Mouse (Mus musculus) Patski (cell line): ENCODE measurements around the gene Qrfp. TPM values are rescaled to one million over a fixed set of nuclear protein-coding genes. Genes with fewer than 3 reads are reported as not detected.

ENCODE experiments used
- ATAC-seq: fragments of 100-300 bp; one replicate; pipeline ENCODE4 v1.8.0; 2021
- CTCF ChIA-PET: fragments of 350-600 bp; sonication (Branson Sonifier 250); formaldehyde crosslinking; loops from one replicate; lab custom pipeline; 2022; ENCODE audit warnings: inconsistent platforms; lab: Charles Lee
- POLR2A ChIA-PET: fragments of 350-600 bp; sonication (Branson Sonifier 250); formaldehyde crosslinking; loops from one replicate; lab custom pipeline; 2022; ENCODE audit warnings: antibody characterized with exemption, inconsistent platforms; lab: Charles Lee
- DNase-seq: peaks from one replicate; pipeline ENCODE4 v3.0.0-alpha.2; 2011; ENCODE audit warnings: low read depth, low spot score
- H3K27me3 ChIP-seq: fragments of 371-371 bp; one replicate; pipeline ENCODE4 v1.5.1; 2021
- CTCF ChIP-seq: fragments of 100-300 bp; IDR thresholded peaks from one replicate; pipeline ENCODE4 v1.5.1; 2021
- in situ Hi-C: fragments of 300-500 bp; cut with MboI; formaldehyde crosslinking; loops from 3 replicates; pipeline ENCODE4 v1.11.1; 2018; ENCODE audit warnings: low pct_unique_long_range_greater_than_20kb, mixed read lengths
- polyA plus RNA-seq: library from polyadenylated mRNA; unstranded; gene quantifications from one replicate; pipeline ENCODE4 v1.2.3, GENCODE M21; 2021

Gene Qrfp
- polyA plus RNA-seq, 1 experiment from 2014 or later = not detected

DNA sequence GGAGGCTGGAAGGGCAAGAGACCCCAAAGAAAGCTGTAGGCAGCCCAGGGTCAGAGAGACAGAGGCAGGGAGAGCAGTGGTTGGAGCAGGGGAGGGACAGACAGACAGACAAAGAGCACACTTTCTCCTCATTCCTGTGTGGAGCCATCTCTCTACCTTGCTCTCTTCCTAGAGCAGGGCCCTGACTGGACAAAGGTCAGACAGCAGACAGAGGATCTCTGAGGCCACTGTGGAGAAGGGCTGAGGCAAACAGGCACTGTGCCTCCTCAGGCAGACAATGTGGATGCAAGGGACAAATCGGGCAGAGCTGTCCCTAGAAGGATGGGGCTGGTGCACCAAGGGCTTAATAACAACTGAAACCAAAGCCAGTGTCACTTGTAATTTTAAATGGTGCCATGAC lies 28.5 kb upstream of the Qrfp start:
- no peak for ATAC-seq
- in situ Hi-C loops = no loop called here
- no peak for DNase-seq
- ChIA-PET CTCF (no interaction called here), POLR2A (interaction anchor here (1.3 kb wide), 1 partner anchor 23 kb away, joined by 3 read pairs; no protein-coding TSS in a partner anchor)
- no peak for TF ChIP-seq CTCF
- H3K27me3 ChIP-seq = peaks cover 52% of the 10 kb centered on the region

DNA sequence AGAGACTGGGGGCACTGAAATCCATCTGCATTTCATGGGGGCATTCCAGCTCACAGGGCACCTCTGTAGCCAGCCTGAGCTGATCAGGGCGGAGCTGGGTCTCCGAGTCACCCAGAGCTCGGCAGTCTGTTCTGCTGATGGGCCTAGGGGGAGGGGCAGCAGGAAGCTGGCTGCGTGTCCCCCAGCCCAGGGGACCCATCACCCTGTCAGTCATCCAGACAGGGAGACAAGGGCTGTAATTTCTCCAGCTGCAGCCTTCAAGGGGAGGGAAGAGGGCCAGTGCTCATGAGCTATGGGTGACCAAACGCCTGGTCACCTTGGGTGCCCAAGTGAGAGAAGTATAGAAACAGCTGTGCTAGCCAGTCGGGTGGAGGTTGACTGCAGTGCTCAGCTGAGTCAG lies 26.6 kb upstream of the Qrfp start:
- TF ChIP-seq CTCF = no peak
- peaks cover 41% of the 10 kb centered on the region for H3K27me3 ChIP-seq
- CTCF ChIA-PET = no interaction called here
- POLR2A ChIA-PET = no interaction called here
- ATAC-seq = no peak
- in situ Hi-C loops = no loop called here
- DNase-seq = no peak

DNA sequence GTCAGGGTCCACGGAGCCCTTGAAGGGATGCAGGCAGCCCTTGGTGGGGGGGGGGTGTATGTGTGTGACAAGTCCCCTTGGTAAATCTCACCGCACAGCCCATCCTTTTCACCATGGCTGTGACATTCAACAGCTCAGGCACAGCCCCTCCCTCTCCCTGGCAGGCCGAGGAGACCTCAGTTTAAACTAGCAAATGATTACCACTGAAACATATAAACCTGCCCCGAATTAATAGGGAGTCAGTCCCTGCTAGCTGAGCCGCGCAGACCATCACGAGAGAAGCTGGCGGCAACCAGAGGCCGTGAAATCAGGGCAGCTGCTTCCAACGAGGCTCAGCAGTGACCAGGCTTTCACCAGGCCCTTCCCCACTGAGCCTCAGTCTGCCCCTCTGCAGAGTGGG lies 25.7 kb upstream of the Qrfp start:
- DNase-seq = no peak
- ChIA-PET POLR2A (no interaction called here), CTCF (no interaction called here)
- peak; percentile 45 for ATAC-seq
- no peak for TF ChIP-seq CTCF
- in situ Hi-C loops = no loop called here
- peaks cover 36% of the 10 kb centered on the region for H3K27me3 ChIP-seq

DNA sequence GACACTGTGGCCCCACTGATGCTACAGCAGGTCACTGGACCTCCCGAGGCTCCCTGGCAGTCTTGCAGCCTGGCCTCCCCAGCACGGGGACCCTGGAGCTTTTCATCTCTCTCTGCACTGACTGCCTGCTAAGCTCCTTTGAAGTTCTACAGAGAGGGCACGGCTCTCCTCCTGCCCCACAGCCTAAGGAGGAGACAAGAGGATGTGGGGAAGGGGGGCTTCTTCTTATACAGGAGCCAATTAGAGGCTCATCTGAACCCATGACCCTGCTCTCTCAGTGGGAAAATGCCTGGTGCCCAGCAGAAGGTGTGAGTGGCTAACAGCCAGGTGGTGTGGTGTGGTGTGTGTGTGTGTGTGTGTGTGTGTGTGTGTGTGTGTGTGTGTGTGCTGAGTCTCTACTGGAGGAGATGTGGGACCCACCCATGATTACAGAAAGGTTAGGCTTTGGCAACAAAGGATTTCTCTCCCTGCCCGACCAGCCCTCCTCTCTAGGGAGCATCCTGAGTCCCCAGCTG lies 18.0 kb upstream of the Qrfp start:
- in situ Hi-C loops = no loop called here
- peaks cover 9% of the 10 kb centered on the region for H3K27me3 ChIP-seq
- DNase-seq (no peak), ATAC-seq (no peak)
- TF ChIP-seq CTCF = no peak
- POLR2A ChIA-PET = no interaction called here
- CTCF ChIA-PET = interaction anchor here (0.8 to 1.9 kb wide), 2 partner anchors 12 to 53 kb away, joined by 3 to 4 read pairs; no protein-coding TSS in a partner anchor

DNA sequence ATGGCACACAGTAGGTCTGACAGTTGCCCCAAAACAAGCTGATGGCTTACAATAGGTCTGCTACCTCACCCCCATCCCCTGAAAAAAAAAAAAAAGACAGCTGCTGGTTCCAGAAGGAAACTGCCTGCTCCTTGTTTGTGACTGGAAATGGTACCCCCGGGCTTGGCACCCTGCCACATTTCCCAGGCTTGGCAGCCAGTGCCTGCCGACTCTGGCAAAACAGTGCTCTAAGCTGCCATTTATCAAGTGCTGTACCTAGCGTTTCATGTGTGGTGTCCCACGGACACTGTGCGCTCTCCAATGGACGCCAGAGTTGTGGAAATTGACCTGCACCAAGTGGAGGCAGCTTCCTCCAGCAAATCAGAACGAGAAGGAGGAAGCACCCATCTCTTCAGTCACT lies 17.5 kb upstream of the Qrfp start:
- POLR2A ChIA-PET = no interaction called here
- no peak for ATAC-seq
- H3K27me3 ChIP-seq = peaks cover 14% of the 10 kb centered on the region
- no peak for TF ChIP-seq CTCF
- CTCF ChIA-PET = interaction anchor here (0.8 to 1.9 kb wide), 2 partner anchors 12 to 53 kb away, joined by 3 to 4 read pairs; no protein-coding TSS in a partner anchor
- DNase-seq = no peak
- in situ Hi-C loops = no loop called here

DNA sequence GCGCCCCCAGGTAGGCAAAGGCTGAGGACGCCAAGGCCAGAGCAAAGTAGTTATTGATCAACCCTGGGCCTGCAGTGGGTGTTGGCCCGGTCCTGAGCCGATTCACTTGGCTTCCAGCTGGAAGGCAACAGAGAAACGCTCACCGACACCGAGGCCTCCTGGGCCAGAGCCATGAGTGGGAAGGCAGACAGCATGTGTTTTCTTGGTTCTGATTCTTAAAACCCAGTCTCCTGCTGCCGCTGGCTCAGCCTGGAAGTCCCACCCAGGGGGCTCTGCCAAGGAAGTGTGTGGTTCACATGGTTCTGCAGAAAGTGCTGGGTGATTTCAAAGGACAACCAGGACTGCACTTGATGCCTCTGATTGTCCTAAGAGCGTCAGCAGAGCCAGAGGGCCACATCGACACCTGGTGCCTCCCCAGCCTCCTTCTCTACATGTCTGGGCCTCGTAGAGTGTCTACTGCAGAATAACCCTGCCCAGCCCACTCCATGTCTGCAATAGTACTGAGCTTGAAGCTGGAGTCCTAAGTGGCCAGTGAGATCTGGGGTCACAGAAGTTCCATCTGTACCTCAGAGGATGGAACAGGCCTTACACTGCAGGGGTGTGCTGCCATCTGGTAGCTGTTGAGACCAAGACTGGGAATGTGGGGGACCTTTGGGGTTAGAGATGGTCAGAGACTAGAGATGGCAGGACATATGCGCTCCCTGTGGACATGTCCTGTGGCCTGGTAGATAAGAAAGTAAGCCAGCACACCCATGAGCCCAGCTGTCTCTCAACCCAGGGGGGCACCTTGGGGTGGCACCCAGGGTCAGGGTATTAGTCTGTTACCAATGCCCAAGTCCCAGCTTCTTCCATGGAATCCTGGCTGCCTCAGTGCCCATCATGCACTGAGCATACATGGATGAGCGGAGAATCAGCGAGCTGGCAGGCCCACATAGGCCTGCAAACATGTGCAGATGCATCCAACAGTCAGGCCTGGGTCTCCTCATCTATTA lies 16.0 kb upstream of the Qrfp start:
- TF ChIP-seq CTCF = no peak
- ATAC-seq (no peak), DNase-seq (no peak)
- CTCF ChIA-PET = interaction anchor here (1.5 to 1.9 kb wide), 2 partner anchors 10 to 86 kb away, joined by 3 to 4 read pairs; no protein-coding TSS in a partner anchor
- in situ Hi-C loops = no loop called here
- peaks cover 17% of the 10 kb centered on the region for H3K27me3 ChIP-seq
- POLR2A ChIA-PET = no interaction called here

DNA sequence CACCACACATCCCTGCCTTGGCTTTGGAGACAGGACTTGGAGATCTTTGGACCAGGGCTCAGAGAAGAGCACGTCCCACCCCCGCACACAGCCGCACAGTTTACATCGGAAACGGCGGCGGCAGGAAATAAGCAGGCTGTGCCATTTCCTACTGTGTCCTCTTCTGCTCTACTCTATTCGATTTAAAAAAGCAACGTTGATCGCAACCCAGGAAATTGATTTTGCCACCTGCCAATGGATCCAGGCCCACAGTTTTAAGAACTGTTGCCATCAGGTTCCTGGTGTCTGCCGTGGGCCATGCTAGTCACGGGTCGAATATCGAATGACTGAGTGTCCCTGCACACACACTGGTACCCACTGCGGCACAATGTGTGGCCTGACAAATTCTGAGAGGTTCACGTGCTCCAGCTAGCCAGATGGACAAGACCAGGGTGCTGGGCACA lies 15.1 kb upstream of the Qrfp start:
- CTCF ChIA-PET = no interaction called here
- no peak for TF ChIP-seq CTCF
- in situ Hi-C loops = no loop called here
- peaks cover 17% of the 10 kb centered on the region for H3K27me3 ChIP-seq
- no peak for ATAC-seq
- POLR2A ChIA-PET = no interaction called here
- DNase-seq = no peak

DNA sequence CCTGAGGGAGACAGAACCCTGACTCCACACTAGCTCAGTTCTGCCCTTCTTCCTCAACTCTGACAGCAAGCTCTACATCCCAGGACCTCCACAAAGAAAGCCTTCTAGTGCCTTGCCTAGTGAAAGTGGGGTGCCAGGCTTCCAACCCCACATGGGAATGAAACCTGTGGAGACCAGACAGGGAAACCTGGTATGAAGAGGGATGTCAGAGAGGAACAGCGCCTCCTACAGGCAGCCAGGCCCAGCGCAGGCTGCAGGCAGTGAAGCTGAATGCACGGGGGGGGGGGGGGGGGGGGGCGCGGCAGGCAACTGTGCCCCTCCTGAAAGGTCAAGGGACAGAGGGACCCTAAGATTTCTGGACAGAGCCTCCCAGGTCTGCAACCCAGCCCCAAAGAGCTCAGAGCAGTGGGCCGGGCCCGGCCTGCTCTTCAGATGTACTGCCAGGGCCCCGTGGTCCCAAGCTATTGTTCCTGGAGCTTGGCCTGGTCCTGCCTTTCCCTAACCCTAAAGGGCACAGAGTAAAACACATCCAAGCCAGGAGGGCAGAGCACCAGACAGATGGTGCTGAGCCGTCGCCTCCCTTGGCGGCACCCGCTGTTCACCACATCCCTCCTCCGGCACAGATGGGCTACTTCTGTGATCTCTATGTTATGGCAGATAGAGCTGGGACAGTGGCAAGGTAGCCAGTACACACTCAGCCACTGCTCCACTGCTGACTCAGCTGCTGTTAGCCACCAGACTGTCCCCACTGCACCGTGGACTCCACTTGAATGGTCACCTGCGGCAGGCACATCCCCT lies 13.8 kb upstream of the Qrfp start:
- DNase-seq (no peak), ATAC-seq (no peak)
- POLR2A ChIA-PET = no interaction called here
- in situ Hi-C loops = no loop called here
- CTCF ChIA-PET = interaction anchor here (1.2 to 1.5 kb wide), 2 partner anchors 10 to 24 kb away, joined by 3 to 4 read pairs; no protein-coding TSS in a partner anchor
- H3K27me3 ChIP-seq = peaks cover 15% of the 10 kb centered on the region
- no peak for TF ChIP-seq CTCF

DNA sequence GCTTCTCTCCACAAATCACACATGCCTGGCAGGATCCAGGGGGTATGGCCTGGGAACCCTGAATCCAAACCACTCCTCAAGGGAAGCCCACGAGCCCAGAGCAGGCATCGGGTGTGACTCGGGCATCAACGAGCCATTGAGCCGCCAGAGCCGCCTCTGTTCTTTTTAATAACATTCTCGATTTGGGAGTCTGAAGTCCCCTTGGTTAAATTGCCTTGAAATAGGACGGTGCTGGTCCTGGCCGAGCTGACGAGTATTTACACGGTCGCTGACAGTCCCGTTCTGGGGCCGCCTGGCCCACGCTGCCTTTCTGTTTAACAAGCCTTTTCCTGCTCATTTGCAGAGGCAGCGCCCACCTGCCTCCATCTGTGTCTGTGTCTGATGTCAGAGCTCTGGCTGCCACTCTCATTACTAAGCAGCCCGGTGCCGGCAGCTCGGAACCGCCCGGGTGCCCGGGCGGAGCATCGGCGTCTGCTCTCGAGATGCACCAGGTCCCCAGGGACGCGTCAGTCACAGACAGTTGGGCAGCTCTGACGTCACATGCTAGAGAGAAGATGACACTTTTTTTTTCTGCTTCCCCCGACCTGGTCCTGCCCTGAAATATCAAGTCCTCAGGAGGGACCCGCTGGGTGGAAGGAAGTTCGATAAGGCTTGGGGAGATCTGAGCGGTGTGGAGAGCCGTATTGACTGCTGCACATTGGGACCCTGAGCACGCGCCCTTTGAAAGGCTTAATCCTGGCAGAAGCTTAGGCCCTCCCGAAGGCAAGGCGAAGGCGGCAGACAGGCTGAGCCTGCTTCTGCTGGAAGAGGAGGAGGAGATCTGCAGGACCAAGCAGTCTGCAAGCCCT lies 12.4 kb upstream of the Qrfp start:
- ChIA-PET POLR2A (no interaction called here), CTCF (interaction anchor here (1.3 to 1.5 kb wide), 2 partner anchors 25 to 26 kb away, joined by 3 to 4 read pairs; no protein-coding TSS in a partner anchor)
- in situ Hi-C loops = no loop called here
- no peak for TF ChIP-seq CTCF
- DNase-seq (no peak), ATAC-seq (no peak)
- H3K27me3 ChIP-seq = peaks cover 27% of the 10 kb centered on the region
